In the genomic region with DNA sequence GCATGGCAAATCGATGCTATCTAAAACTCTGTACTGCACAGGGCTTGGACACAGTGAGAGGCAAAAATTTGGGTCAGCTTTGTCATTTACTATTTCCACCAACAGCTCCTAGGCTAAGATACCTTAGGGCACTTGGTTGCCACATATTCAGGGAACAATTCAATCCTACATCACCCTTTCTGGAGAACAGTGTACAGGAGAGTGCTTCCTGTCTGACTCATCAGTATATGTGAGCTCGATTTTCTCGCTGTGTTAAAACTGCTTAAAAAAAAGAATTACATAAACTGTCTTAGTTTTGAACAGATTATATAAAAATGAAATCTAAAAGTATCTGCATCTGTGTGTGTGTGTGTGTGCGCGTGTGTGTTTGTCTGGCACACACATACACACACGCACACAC, we compare ENCODE assay signal across 22 mouse cellular contexts.
"Had no signal": no experiment of that assay in that cellular context is flagged by ENCODE, and none has a peak within 500 bp of the region (broad histone marks: within the 10 kb centered on the region; RNA-seq: fewer than 3 reads in every experiment).

No protein-coding gene starts in this region.

- ATAC-seq: intestine, embryonic 16.5 days; liver, postnatal 0 days; lung, postnatal 0 days; midbrain, embryonic 15.5 days had no signal

- H3K9me3 ChIP-seq: limb, embryonic 12.5 days; limb, embryonic 15.5 days; midbrain, embryonic 12.5 days; midbrain, embryonic 15.5 days; neural tube, embryonic 12.5 days; neural tube, embryonic 15.5 days; stomach, embryonic 15.5 days had no signal

- H3K27ac ChIP-seq: kidney, postnatal 0 days; limb, embryonic 12.5 days; limb, embryonic 15.5 days; liver, embryonic 14.5 days; macrophage; midbrain, embryonic 12.5 days; midbrain, embryonic 15.5 days; neural tube, embryonic 12.5 days; neural tube, embryonic 15.5 days; stomach, embryonic 15.5 days had no signal

- H3K9ac ChIP-seq: limb, embryonic 12.5 days; limb, embryonic 15.5 days; liver, embryonic 14.5 days; liver, postnatal 0 days; lung, embryonic 14.5 days; midbrain, embryonic 12.5 days; midbrain, embryonic 15.5 days; neural tube, embryonic 12.5 days; neural tube, embryonic 15.5 days; stomach, embryonic 15.5 days had no signal

- H3K4me2 ChIP-seq: limb, embryonic 12.5 days; limb, embryonic 15.5 days; liver, embryonic 11.5 days; lung, embryonic 14.5 days; midbrain, embryonic 12.5 days; midbrain, embryonic 15.5 days; neural tube, embryonic 12.5 days; neural tube, embryonic 15.5 days; stomach, embryonic 15.5 days had no signal

- DNase-seq: kidney, adult 18-20 months; kidney, adult 9 months; kidney, postnatal 25 days; layer of hippocampus, postnatal 36 days; liver, postnatal 0 days; lung, embryonic 14.5 days; spleen, adult 18-20 months; thymus, adult 18-20 months; thymus, postnatal 36 days had no signal

- H3K4me3 ChIP-seq: limb, embryonic 12.5 days; limb, embryonic 15.5 days; midbrain, embryonic 12.5 days; midbrain, embryonic 15.5 days; neural tube, embryonic 12.5 days; neural tube, embryonic 15.5 days; stomach, embryonic 15.5 days had no signal

- H3K4me1 ChIP-seq: limb, embryonic 12.5 days; limb, embryonic 15.5 days; midbrain, embryonic 12.5 days; midbrain, embryonic 15.5 days; neural tube, embryonic 12.5 days; neural tube, embryonic 15.5 days; stomach, embryonic 15.5 days had no signal

- H3K27me3 ChIP-seq: limb, embryonic 12.5 days; limb, embryonic 15.5 days; midbrain, embryonic 12.5 days; midbrain, embryonic 15.5 days; neural tube, embryonic 12.5 days; neural tube, embryonic 15.5 days; stomach, embryonic 15.5 days had no signal

- H3K36me3 ChIP-seq: limb, embryonic 12.5 days; limb, embryonic 15.5 days; midbrain, embryonic 12.5 days; midbrain, embryonic 15.5 days; neural tube, embryonic 12.5 days; neural tube, embryonic 15.5 days; stomach, embryonic 15.5 days had no signal
